Mouse (Mus musculus): ENCODE data around the gene Ubxn6.

Gene Ubxn6

DNA sequence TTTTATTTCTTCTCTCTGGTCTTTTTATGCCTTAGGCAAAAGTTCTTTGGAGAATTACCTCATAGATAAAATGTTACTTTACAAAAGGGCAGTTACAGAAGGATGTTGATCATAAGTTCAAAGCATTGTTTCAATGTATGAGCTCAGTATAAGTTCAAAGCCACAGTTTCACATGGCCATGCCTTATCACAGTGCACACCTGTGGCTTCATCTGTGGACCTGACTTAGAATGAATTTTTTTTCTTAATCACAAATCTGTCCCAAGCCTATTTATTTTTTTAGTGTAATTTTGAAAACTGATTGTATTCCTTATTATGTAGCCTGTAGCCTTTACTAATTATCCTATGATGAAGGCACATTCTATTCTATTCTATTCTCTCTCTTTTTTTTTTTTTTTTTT is 19.9 kb downstream of the Ubxn6 start:
- DNase-seq (ENCODE audit: low spot score): no peak

DNA sequence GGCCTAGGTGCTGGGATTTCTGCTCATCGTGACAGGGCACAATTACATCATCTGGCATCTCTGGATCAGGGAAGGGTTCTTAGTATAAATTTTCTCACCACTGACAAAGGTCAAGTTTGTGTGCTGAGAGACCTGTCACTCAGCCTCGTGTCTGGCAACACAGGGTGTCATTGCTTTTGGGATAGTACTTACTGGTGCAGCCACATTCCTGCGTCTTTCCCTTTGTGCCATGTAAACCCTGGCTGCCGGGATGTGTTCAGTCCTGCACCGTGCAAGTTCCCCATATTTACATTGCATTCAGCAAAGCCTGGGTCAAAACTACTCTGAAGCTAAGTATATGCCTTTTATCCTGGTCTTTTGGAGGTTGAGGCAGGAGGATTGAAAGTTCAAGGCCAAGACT is 23.5 kb downstream of the Ubxn6 start:
- DNase-seq (ENCODE audit: low spot score): no peak

DNA sequence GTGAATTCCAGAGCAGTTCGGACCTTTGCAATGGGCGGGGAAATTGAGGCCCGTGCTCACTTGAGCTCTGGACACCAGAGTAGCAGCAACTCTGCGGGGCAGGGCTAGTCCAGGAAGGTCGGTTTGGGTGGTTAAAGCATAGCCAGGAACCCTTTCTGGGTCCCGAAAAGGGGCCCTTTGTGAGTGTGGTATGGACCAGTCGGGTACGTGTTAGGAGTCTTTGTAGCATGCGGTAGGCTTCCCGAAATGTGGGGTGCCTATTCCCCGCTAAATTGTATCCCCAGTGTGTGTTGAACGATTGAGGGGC is 34.0 kb downstream of the Ubxn6 start:
- DNase-seq (ENCODE audit: low spot score): no peak

DNA sequence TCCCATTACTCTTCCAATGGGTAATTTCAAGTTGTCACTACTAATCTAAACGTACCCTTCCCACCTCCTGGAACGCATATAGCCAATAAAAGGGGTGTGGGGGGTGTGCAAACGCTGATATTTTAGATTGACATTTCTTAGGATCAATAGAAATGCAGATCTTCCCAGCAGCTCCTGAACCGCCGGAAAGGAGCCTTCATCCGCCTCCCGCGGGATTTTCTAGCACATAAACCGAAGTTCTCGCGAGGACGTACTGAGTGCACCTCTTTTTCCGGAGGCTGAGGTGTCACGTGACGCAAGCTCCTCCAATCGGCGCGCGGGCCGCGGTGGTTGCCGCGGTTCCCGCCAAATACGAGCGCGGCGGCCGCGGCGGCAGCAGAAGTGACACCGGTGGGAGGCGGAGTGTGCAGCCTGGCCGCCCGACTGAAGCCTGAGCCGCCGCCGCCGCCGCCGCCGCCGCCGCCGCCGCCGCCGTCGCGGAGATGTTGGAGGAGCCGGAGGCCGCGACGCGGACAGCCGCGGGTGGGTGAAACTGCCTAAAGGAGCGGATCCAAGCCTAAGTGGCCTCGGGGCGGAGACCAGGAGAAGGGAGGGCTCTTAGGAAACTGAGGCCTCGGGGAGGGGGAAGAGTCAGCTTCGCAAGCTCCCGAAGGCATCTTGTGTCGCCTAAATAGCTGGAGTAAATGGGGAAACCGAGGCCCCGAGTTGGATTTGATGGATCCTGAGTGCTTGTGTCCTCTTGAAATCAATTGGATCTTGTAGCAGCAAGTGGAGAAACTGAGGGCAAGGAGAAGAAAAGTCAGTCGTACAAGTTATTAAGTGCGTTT is 34.6 kb downstream of the Ubxn6 start, which contains the start of gene Chaf1a:
Chaf1a (plus strand) TSS at position 410 of the 827 bp plus-strand sequence.
- peak; percentile 95 for DNase-seq (ENCODE audit: low spot score)

DNA sequence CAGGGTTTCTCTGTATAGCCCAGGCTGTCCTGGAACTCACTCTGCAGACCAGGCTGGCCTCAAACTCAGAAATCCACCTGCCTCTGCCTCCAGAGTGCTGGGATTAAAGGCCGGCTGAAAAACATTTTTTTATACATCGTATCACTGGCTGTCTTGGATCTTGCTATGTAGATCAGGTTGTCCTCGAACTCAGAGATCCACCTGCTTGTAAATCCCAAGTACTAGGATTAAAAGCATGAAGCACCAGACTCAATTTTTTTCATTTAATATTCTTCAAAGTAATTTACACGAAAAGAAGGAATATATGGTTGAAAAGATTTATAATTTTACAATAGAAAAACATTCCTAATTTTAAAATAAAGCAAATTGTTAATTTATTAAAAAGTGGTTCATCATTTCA is 35.5 kb downstream of the Ubxn6 start:
- no peak for DNase-seq (ENCODE audit: low spot score)

DNA sequence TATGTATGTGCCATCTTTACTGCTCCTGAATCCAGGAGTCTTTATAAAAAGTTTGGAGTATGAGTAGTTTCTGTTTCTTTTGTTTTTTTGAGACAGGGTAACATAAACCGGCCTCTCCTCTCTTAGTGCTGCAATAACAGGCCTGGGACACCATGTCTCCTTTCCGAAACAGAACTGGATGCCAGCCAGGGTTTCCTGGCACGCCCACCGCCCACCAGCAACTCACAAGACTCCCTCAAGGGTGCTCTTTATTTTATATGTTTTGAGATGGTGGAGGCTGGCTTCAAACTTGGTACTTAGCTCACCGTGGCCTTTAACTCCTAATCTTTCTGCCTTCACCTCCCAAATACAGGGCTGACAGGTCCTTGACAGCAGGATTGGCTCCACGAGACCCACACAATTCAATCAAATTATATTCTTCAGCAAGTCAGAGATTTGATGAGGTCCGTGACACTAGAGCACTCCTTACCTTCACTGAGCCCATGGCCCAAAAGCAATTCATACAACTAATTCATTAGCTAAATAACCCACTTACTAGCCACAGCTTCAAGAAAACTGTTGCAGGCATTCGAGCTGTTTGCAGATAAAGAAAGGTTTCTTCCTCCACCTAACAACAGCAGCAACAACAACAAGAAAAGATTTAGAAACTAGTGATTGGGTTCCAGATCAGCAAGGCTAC is 36.1 kb downstream of the Ubxn6 start:
- no peak for DNase-seq (ENCODE audit: low spot score)

DNA sequence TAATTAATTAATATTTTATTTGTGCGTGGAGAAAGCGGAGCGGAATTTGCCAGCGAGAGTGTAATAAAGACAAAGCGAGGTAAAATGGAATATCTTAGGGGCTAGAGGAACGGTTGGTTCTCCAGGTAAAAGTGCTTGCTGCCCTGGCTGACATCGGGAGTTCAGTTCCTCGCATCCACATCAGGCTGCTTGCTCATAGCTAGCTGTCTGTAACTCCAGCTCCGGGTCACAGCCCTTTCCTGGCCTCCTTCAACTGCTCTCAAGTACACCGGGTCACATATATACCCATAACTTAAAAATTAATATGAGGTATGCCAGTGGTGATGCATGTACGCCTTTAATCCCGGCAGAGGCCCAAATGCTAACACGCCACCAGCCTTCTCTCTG is 37.9 kb downstream of the Ubxn6 start:
- DNase-seq (ENCODE audit: low spot score): no peak

DNA sequence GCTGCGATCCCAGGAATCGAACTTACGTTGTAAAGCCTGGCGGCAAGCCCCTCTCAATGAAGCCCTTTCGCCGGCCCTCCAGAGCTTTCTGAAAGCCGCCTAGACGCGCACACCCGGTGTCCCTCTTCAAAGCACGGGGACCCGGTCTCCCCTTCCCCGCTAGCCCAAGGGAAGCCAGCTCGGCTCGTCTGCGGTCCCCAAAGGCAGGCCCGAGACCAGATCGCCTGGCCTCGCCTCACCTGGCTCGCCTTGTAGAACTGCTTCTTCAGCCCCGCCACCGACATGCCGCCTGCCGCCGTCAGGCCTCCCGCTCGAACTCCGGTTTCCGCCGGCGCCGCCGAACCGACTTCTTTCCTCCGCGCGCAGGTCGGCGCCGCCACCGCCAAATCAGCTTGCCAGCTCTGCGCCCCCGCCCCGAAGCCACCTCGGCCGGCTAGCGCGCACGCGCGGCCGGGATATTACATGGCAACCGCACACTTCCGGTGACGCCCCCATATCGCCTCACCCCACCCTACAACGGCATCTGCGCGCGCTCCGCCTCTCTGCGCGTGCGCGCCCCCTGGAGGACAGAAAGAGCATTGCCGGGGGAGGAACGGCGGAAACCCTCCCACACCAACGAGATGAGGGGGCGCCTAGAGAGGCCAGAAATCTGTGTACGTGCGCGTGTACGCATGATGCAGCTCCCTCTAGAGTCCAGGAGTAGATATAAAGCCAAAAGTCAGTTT is 38.5 kb downstream of the Ubxn6 start, which contains the start of gene Sh3gl1:
Sh3gl1 (minus strand) TSS at position 460 of the 725 bp plus-strand sequence.
- DNase-seq (ENCODE audit: low spot score): peak; percentile 99

DNA sequence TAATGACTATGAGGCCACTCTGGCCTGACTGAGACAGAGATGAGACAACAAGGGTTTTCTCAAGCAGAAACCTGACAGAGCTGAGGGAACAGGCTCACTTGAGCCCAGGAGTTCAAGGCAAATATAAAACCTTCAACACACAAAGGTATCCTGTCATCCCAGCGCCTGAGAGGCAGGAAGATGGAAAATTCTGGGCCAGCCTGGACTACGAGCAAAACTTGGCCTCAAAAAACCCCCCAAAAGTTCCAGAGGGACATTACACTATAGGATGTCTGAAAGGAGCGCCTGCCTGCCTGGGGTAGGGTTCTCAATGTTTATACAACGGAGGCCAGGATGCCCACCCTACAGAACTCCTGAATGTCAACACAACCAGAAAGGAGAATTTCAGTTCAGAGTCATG is 39.6 kb downstream of the Ubxn6 start:
- DNase-seq (ENCODE audit: low spot score): no peak

DNA sequence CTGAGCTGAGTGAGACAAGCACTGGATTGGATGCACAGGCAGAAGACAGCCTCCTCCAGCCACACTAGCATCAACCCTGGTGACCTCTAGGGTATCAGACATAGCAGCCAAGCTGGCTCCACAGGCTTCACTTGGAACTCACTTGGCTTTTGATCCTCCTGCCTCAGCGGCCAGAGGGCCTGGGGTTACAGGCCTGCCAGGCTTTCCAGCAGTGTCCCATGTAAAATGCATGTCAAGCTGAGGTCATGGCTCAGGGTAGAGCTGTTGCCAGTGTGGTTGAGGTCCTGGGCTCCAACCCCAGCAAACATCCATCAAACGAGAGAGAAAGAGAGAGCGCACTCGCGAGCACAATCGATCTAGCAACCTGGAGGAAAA is 40.1 kb downstream of the Ubxn6 start:
- no peak for DNase-seq (ENCODE audit: low spot score)

DNA sequence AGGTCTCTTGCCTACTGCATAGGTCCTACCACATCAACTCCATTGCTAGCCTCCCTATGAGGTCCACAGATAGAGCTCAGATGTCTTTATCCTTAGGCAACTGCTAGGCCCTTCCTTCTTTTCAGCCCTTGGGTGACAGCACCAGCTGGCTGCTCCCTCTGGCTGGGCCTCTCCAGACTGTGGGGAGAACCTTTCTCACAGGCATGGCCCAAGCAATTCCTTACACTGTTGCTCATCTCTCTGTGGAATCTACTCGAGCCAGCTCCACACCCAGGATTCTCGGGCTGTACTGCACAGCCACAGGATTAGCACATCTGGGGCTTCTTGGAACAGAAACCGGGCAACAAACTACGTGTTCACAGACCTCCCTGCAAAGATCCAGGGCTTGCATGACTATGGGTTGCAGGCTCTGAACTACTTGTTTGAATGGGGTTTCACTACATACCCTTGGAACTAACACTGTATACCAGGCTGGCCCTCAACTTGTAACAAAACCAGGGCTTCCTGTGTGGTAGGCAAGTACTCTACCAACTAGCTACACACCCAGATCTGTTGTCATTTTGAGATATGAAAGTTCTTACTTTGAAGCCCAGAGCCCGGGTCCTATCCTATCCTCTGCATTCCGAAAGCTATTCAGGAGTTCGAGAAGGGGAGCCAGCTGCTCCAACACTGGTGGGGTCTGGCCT is 40.6 kb downstream of the Ubxn6 start:
- DNase-seq (ENCODE audit: low spot score): no peak

DNA sequence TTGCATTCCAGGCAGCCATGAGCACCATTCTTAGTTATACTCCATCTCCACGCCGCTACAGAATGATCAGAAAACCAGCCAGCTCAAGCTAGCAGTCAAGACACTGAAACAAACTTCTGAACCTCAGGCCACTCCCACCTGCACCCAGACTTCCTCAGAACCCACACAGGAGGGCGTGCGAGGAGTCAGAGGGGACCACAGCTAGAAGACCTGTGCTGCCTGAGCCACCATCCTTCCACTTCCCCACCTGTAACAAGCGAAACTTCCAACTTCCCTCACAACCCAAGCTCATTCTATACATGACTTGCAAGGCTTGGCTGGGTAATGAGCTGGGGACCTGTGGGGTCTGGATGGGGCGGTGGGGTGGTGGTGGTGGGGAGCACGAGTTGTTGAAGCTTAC is 42.0 kb downstream of the Ubxn6 start:
- DNase-seq (ENCODE audit: low spot score): no peak

DNA sequence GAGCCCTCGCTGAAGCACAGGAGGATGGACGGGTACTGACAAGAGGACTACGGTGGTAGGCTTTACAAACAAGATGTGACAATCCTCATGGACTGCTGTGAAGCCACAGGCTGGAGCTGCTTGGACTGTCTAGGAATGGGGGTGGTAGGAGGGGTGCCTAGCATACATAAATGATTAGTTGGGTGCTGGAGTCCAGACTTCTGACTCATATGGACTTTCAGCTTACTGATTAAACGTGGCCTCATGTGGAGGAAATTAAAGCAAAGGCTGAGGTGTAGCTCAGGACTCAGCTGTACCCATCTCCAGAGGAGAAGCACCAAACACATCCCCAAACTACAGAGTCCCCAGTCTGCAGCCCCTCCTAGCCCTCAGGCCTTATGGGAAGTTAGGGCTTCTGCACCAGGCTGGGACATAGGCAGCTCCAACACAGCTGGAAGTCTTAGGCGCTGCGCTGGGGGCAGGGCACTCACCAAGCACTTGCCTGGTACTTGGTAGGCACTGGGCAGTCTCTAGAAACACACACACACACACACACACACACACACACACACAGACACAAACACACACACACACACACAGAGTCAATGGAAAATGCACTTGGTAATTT is 42.6 kb downstream of the Ubxn6 start:
- no peak for DNase-seq (ENCODE audit: low spot score)

DNA sequence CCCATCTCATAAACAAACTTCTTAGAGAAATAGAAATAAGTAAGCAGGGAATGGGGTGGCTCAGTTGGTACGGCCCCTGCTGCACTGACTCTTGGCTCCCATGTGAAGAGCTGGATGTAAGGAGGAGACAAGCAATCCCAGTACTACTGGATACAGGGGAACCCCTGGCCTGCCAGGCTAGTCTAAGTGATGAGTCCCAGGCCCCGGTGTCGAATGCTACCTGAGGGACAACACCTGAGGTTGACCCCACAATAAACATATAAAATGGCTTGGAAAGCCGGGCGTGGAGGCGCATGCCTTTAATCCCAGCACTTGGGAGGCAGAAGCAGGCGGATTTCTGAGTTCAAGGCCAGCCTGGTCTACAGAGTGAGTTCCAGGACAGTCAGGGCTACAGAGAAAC is 43.4 kb downstream of the Ubxn6 start:
- DNase-seq (ENCODE audit: low spot score): no peak

DNA sequence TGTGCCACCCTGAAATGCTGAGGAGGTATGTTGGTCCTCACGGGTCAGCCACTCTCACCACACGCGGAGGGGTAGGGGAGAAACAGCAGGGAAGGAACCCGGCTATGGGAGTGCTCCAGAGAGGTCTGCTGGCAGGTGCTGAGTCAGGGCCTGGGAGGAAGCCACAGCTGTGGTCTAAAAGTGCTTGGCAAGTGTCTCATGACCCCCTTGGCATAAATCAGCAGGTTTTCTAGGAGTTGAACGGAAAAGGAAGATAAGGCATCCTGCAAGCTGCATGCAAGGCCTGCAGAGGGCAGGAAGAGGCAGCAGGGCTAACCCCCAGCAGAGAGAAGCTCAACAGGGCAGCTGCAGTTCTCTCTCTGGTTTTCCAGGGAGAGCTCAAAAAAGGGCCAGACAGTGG is 43.9 kb downstream of the Ubxn6 start:
- DNase-seq (ENCODE audit: low spot score): no peak

DNA sequence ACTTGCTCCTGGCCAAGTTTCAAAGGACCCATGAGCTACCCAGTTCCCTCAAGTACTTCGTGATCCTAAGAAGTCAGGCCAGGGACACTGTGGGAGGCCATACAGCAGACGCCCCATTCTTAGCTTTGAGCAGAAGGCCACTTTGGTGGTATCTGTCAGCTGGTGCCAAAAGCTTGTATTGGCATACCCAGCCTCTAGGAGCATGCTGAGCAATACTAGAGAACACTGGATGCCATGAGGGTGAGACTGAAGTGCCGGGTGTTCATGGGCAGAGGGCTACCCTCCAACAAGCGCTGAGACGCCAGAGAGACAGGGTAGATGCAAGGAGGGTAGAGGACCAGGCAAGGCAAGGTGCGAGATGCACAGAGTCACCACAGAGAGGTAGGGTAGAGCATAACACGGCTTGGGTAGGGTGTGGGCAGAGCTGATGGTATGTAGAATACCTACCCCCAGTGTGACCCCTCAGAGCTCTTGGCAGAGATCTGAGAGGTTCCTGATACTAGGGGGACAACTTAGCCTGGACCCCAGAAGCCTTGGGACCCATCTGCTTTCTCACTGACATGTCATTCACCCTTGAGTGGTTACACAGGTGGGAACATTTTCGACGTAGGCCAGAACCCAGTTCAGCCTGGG is 44.5 kb downstream of the Ubxn6 start:
- no peak for DNase-seq (ENCODE audit: low spot score)

DNA sequence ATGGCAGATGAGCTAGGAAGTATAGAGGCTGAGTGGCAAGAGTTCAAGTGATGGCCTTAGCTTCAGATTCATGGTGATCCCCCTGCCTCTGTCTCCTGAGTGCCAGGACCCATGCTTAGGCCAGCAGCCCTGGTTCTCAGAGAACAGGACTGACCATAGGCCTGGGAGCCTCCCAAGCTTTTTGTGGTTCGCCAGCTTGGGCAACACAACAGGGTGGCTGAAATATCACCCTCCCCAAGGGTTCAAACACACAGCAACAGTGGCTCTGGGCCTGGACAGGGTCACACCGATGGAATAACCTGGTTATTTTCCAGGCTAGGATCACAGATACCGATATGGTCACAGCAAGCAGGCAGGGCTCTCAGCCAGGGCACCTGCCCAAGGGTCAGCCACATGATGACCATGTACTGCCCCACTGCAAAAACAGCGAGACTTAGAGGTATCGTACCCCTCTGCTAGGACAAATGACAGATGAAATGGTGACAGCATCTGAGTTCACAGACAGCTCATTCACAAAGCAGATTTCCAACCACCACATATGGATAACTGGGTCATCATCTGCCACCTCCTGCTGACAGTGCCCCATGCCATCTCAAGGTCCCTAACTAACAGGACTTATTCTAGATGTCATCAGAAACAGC is 46.9 kb downstream of the Ubxn6 start:
- no peak for DNase-seq (ENCODE audit: low spot score)

DNA sequence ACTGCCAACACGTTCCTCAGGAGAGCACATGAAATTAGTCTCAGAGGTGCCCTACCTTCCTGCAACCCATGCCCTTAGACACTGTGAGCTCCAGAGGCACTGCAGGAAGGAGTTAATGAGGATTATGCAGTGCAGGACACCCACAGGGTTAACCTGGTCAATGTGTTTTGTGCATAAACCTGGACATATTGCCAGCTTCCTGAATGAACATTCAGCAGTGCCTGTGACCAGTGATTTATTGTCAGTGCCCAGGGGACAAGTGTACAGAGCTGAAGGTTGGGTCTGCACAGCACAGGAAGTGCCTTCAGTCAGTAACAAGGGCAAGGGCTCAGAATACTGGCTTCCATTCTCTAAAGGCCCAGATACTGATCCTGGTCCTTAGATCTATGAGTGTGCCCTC is 47.9 kb downstream of the Ubxn6 start:
- DNase-seq (ENCODE audit: low spot score): no peak

DNA sequence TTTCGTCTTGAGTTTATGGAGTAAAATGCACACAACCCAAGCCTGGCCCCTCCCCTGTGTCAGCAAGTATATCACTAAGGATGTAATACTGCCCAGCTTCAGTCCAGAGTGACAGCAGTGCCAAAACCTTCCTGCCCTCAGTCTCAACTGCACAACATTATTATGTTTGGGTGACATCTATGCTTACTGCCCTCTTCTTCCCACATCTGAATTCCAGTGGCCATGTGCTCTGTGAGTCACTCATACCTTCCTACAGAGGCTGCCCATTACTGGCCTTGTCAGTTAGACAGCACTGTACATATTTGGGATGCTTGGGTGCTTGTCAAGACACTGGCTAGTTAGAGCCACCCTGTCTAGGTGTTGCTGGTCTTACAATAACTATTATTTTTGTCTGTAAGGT is 48.5 kb downstream of the Ubxn6 start:
- no peak for DNase-seq (ENCODE audit: low spot score)

DNA sequence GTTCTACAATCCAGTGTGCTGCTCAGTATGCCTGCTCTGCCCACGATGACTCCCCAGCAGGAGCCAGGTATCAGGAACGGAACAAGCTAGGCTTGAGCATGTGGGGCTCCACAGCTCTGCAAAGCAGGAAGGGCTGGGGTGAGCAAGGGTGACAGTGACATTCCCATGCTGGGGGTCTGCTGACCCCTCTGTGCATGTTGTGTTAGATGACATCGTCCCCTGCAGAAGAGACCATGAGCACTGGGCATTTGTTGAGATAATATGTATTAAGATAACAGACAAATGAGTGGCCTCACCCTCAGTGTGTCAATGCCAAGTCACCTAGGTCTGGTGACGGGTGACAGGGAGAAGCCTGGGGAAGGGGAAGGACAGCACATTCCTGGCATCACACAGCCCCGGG is 49.9 kb downstream of the Ubxn6 start:
- DNase-seq (ENCODE audit: low spot score): no peak

DNA sequence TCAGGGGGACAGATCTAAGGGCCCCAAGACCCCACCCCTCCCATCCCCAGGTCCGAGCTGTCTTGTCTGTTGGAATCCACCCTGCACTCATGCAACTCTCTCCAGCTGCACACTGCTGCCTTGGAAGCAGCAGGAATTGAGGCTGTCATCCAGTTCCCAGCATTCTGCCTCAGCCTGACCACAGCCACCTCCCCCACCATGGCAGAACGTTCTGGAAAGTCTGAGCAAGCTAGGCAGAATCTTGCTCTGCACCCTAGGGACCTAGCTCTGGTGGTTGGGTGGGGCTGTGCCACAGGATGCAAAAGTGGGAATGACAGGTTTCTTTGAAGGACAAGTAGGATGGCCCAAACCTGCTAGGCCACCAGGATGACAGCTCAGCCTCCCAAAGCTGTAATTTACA is 50.4 kb downstream of the Ubxn6 start:
- DNase-seq (ENCODE audit: low spot score): no peak
